Mouse (Mus musculus): ENCODE measurements around the gene Pxdn. TPM values are rescaled to one million over a fixed set of nuclear protein-coding genes. Genes with fewer than 3 reads are reported as not detected.
A peak's percentile ranks its signal among the peaks of the same experiment; 100 is the strongest.

Gene Pxdn
- total RNA-seq, 1 experiment from 2014 or later = 96.5 TPM

DNA sequence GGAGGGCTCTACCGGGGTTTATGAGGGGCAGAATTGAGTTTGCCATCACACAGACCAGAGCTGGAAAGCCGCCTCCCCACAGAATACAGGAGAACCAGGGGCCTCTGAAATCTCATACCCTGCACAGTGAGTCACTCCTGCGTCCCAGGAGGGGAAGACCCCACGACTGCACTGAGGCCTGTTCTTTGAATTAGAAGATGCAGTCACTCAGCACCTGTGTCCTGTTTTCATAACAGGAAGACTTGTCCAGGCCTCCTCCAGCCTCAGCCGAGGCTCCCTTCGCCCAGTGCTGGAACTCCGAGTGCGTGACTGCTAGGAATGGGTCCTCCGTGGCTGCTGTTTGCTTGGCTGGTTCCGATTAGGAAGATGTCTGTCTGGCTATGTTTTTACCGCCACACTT lies 16.6 kb downstream of the Pxdn start:
- peak; percentile 21 for DNase-seq

DNA sequence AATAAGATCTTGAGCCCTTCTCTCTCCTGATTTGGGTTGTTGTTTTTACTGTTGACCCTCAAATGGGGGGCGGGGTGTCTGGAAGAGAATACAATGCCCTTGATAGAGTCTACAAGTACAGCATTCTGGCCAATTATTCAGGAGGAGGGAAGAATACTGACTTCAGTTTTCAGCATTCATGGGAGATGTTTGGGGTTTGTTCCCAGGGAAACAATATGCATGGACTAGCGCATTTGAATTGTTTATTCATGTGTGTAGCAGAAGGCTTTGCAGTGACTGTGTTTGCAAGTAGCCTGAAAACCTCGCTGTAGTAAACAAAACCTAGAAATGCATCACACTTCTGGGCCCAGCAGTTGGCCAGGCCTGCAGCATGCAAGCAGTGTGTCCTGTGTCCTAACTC lies 17.1 kb downstream of the Pxdn start:
- no peak for DNase-seq

DNA sequence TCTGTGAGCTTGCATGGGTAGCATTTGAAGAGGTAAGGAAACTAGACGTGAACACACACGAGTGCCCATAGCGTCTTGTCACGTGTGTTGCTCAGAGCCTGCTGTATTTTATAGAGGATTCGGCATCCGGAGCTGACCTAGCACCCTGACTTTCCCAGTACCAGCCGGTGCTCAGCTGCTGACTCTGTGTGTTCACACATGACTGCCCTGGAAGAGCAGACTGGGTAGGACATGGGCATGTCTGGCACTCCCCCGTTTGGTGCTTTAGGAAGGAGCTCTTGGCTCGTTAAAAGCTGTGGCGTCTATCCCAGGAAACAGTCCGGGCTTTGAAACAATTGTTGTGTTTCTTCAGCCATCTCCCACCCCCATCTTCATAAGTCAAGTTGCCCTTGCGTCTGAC lies 19.6 kb downstream of the Pxdn start:
- no peak for DNase-seq

DNA sequence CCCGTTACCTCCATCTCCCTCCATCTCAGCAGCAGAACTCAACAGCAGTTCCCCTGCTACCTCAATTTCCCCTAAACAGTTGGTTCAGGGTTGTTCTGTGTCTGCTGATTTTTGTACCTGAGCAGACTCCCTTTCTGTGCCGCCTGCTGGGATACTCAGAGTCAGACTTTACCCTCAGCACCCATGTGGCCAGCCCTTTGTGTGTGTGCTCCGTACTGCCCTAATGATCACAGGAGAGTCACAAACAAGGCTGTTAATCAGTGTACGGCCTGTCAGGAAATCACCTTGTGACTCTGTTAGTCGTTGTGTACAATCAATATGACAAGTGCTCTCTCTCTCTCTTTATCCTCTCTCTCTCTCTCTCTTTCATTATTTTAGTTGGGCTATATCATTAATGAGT lies 21.2 kb downstream of the Pxdn start:
- no peak for DNase-seq

DNA sequence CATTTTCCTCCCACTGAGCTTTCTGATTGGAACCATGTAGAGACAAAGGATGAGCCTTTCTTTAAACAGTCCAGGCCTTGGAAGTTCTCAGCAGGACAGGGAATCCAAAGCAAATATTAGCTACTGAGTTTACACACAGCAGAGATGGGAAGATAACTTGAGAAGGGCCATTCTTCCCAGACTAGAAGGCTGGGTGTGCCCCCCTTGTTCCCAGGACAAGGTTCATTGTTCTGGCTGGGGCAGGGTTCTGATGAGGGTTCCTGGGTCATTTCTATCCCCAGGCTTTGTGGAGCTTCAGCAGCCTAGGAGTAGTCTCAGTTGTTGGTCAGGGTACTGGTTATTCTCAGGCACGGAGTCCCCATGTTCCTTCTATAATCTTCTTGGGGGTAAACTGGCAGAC lies 23.6 kb downstream of the Pxdn start:
- no peak for DNase-seq

DNA sequence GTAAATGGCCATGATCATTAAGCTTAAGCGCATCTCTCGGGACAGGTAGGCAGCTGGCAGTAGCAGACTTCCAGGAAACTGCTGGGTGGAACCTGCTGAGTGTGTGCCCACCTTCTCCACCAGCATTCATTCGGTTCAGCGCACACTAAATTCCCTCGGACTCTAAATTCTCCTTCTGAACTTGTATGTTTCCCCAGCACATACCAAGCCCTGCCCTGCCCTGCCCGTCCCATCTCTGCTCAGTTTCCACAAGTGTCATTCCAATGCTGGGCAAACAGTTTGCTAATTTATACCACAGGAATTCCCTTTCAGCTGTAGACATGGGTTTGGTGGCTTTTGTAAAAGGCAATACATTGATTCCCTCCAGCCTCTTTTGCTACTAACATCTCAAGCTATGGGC lies 27.6 kb downstream of the Pxdn start:
- no peak for DNase-seq

DNA sequence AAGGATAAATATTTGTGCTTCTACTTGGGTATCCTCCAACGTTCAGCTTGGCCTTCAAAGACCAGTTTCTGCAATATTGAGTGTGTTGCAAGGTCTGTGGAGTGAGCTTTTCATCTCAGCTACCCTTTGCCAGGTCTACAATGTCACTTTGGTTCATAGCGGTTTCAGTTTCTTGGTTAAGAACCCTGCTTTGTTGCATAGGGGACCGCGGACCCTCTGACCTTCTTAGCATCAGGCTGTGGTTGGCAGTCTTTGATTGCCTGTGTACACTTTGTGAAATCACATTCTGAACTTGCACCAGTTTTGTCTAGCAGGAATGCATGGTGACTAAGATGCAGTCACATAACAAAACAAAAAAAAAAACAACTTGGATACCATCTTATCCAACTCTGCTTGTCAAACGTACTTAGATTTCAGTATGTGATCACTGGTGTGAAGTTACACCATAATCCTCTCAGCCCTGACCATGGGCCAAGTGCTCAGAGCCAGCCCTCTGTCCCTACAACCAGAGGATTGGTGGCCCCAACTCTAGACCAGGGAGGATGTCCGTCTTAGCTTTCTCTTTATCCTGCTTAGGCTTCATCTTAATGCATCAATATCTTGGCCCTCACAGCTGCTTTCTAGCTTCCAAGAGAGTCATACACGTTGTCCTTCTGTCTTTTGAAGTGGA lies 34.5 kb downstream of the Pxdn start:
- peak; percentile 53 for DNase-seq

DNA sequence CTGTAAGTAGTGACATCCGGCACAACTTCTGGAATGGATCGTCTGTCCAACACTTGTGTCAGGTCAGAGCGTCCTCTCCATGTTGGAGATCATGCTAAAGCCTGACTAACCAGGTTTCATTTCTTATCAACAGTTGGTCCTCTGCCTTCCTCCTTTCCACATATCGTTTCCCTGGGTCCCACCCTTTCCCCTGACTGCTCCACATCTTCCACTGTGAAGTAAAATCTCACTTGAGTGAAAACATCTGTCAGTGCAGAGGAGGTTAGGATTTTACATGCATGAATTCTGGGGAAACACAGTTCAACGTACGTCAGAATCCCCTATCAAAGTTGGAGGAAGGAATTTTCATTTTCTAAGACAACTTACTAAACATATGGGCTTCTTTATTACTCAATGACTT lies 35.1 kb downstream of the Pxdn start:
- no peak for DNase-seq

DNA sequence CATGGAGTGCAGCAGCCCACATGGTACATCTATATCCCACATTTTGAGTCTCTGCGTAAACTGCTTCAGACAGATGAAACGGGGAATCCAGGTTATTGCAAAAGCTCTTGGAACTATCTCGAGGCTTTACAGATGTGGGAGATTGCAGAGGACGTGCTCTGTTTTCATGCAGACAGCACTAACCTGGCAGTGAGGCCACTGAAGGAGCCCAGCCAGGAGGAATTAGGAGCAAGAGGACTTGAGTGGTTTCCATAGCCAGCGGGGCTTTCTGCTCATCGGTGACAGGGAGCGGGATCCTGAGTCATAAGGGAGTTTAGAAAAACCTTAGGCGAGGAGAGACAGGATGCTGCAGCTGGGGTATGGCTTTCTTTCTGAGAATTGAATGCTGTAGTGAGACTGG lies 42.7 kb downstream of the Pxdn start:
- DNase-seq = no peak

DNA sequence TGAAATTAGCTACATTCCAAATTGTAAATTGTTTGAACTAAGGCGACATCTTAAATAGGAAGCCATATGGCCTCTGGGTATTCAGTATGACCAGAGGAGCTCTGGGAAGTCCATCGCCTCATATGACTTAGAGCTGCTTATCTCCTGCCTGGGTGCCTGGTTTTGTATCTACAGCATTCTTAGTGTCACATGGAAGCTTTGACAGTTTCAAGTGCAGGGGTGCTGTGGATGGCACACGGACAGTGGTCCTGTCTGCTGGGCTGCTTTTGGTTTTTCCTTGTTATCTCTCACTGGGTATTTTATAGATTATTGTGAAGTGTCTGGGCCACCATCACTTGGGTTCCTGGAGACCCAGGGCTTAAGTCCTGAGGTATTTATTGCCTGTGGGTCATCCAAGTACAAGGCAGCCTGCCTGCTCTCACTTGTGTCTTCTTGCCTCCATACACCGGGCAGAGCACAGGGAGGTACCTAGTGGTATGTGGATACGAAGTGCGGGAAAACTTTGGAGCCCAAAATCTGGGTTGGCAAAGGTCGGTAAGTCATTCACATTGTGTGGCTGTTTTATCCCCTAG lies 44.4 kb downstream of the Pxdn start:
- DNase-seq = no peak

DNA sequence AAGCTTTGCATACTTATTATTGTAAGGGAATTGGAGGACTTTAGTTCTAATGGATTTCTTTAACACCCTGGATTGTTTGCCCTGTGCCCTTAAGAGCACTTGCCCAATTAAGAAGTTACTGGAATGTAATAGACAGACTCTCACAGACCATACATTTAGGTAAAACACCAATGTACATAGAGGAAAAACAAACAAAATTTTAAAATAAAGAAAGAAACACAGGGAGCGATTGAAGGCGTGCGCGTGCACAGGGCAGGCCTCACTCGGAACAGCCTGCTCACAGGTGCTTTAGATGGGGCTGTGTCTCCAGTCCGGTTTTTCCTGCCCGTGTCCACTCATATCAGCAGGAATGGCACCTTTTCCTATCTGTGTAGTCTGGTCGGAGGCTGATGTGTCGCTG lies 45.8 kb downstream of the Pxdn start:
- DNase-seq = no peak

DNA sequence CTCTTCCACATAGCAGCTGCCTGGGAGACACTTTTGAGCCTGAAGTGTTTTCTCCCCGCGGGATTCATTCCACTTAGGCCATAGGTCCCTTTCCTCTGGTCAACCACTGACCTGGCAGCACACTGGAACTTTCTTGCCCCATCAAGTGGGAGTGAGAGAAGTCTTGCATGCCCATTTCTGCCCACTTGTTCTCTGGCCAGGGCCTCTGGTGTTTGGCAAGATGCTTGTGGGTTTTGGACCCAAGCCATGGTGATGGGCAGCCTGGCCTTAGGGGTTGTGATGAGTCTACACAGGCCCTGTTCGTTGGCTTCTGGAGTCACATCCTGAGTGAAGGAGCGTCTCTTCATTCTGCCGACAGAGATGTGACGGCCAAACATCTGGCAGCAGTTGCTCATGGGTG lies 47.7 kb downstream of the Pxdn start:
- DNase-seq = peak; percentile 68

DNA sequence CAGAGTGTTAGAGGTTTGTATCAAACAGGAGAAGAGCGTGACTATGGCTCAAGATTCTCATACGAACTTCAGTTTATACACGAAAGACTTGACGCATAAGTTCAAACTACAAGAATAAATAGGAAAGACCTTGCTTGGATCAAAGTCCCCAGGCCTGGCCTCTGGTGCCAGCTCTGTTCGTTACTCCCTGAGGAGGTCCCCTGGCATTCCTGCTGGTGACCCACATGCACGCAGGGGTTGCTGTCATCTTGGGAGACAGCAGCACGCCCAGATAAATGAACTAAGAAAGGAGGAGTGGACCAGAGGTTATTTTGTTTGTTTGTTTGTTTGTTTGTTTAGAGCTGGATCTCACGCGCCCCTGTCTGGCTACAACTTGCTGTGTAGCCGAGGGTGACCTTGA lies 48.8 kb downstream of the Pxdn start:
- DNase-seq = peak; percentile 62

DNA sequence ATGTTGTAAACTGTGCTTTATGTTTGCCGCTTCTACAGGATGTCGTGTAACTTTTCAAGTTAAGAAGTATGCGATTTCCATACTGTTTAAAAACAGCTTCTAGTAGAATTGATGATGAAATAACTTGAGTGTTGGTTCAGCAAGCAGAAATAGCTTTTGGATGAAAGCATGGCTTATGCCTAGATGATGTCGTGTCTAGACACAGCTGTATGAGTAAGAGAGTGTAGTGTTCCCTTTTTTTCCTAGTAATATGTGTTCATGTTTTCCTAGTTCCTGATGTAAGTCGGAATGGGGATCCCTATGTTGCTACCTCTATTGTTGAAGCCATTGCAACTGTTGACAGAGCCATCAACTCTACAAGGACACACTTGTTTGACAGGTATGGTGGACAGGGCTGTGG lies 61.5 kb downstream of the Pxdn start:
- DNase-seq = no peak

DNA sequence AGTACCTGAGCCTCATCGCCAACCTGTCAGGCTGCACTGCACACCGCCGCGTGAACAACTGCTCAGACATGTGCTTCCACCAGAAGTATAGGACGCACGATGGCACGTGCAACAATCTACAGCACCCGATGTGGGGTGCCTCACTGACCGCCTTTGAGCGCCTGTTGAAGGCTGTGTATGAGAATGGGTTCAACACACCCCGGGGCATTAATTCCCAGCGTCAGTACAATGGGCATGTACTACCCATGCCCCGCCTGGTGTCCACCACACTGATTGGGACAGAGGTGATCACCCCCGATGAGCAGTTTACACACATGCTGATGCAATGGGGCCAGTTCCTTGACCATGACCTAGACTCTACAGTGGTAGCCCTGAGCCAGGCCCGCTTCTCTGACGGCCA lies 64.5 kb downstream of the Pxdn start:
- no peak for DNase-seq

DNA sequence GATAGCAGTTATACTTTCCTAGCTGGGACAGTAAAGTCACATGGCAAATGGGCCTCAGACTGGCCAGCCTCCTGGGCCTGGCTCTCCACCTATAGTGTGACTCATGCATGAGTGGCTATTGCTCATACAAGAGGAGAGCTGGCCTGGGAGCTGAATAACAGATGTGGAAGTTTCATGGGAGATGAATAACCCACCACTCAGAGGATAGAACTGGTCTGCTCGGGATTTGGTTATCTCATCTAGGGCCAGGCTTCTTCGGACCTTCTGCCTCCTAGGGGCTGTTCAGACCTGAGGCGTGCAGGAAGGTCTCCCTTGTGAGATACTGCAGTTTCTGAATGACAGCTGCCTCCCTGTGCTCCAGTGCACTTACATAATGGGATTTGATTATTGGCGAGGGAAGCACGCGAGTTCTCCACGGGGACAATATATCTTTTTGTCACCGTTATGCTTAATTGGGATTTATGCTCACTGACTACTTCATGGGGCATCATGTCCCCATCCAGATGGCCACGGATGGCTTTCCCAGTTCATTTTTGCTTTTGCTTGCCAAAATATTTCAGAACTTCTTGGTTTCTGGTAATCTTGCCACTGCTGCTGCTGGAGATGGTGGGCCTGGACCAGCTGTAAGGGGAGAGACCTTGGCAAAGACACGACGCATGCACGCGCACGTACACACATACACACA lies 66.4 kb downstream of the Pxdn start:
- DNase-seq = peak; percentile 60

DNA sequence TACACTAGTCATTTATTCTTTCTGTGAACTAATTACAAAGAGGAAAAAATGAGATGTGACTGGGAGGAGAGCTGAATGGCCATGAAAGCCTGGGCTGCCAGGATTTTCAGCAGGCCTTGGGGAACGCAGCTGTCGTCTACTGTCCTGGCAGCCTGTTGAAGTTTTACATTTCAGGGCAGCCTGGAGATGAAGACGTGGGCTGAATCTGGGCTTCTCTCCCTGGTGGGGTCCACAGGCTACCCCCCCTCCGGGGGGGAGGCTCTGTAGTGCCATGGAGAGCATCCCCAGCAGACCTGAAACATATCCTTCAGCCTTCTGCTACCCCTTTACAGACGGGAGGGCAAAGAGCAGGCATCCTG lies 66.9 kb downstream of the Pxdn start:
- no peak for DNase-seq

DNA sequence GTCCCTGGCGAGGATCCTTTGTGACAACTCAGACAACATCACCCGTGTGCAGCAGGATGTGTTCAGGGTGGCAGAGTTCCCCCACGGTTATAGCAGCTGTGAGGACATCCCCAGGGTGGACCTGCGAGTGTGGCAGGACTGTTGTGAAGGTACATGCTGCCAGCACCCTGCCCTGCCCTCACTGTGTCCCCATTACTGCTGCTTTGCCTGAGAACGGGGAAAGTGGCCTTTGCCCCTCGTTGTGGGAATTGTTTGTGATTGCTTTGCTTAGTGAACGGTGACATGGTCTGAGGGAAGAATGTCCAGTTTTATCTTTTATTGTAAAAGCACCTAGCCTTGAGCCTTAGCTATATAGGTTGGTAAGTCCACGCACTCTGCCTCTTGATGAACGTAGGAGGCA lies 69.2 kb downstream of the Pxdn start:
- DNase-seq = no peak

DNA sequence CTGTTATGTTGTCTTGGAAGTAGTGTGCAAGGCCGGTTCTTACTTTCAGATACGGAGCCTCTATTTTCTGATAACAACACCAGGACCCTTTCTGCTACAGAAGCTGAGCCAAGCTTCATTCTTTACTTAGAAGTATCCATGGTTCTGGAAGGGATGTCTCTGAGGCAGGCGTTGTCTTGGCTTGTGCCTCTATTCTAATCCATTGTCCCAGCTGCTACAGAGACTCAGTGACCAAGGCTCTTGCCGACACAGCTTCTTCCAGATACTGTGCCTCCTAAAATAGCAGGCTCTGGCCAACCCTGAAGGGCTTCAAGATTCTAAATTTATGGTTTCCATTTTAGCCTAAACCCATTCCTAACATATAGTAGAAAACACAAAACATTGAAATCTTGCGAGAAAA lies 71.3 kb downstream of the Pxdn start:
- DNase-seq = no peak

DNA sequence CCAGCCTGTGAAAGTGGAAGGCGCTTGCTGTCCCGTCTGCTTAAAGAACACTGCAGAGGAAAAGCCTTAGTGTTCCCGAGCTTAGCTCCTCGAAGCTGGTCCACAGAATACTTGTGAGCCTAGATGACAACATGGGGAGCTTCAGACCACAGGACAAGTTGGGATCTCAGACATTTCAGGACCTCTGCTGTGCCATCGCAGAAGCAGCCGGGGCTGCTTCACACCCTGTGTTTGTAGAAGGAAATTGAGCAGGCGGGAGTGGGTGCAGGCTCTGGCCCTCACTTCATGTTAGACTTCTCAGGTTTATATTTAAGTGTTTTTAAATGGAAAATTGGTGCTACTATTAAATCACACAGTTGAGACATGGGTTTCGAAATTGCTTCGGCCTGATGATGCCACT lies 78.1 kb downstream of the Pxdn start:
- DNase-seq = no peak

DNA sequence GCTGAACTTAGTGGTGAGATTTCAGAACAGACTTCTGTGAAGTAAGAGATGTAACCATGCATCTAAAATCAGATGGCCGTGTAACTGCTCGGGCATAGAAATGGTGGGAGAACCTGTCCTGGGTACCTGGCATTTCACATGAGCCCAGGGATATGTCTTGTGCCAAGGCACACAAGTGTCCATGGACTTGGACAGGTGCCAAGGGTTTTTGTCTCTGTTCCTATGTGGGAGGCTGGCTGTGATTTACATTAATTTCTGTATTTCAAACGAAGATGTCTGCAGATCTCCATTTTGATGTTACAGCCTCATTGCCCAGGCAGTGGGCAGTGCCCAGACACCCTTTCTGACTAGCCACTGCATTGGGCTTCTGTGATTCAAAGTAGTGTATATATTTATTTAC lies 79.7 kb downstream of the Pxdn start:
- no peak for DNase-seq

DNA sequence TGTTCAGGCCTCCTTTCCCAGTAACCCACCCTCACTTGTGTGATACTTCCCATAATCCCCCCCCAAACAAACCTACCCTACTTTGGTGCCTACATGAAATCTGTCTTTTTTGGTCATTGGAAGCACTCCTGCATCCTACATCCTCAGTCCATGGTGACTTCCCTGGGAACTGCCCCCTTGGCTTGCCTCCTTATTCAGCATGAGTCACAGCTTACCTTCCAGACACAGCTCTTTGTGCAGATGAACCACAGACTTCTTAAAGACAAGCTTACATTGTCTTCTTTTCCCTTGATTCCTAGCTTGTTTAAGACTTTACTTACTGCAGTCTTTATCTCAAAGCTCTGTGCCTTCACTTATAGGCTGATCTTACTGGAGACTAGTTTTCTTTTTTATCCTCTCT lies 83.0 kb downstream of the Pxdn start:
- DNase-seq = no peak

DNA sequence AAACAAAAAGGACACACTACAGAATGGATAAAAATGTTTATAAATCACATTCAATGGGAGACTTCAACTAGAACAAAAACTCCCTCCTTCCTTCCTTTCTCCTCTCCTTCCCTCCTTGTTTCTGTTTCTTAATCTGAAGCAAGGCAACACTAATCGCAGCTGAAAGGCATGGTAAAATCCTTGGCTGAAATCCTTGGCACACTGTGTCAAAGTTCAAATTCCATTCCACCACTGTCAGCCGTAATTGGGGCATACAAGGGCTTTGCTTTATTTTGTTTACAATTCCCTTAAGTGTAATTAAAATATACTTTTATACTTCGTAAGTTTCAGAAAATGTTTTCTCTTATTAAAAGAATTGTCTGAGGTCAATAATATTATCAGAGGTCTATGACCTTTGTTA lies 86.1 kb downstream of the Pxdn start:
- DNase-seq = peak; percentile 51

DNA sequence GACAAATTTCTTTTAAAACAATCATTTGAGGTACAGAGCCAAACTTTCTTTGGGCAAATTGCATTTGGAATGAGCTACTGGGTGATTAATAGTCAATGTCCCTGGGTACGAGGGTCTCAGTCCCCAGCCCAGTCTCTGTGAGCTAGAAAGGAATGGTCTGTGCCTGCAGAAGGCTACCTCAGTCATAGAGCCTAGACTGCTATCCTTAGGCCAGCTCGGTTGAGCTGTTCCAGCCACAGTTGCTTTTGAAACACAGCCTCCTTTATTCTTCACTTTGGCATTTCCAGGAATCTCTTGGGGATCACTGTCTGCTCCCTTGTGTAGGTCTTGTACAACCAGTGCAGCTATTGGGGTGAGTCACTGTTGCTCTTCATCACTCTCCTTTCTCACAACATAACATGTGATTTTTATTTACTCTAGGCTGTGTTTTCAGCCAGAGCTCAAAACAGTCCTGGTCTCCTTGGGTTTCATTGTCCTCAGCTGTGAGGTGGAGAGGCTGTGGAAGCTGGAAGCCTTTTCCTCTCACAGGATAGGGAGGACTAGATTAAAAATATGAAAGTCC lies 86.9 kb downstream of the Pxdn start:
- DNase-seq = peak; percentile 29
